9 mouse cellular contexts compared by ENCODE assay signal in the genomic region with DNA sequence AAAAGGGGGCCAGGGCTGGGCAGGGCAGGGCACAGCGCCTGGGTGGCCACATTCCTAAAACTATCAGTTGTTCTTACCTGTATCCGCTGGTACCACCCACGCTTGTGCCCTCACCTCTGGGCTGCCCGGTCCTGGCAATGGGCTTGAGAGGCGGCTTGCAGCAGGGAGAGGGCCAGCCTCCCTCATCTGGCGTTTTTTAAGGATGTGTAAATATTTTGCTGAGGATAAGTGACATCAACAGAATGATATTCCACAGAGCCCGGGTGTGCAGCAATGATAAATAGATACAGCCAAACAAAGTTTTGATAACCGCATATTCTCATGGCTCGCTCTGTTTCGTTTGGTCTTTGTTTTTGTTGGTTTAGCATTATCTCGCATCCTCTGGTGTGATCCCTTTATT. TPM values are rescaled to one million over a fixed set of nuclear protein-coding genes. Genes with fewer than 3 reads are reported as not detected.
A peak's percentile ranks its signal among the peaks of the same experiment; 100 is the strongest.
DNase-seq lines count a peak whose midpoint lies in the region; ATAC-seq and TF ChIP-seq lines count a peak whose summit lies in the region.
"Had no signal": no experiment of that assay in that cellular context is flagged by ENCODE, and none has a peak within 500 bp of the region (broad histone marks: within the 10 kb centered on the region; RNA-seq: fewer than 3 reads in every experiment).

No protein-coding gene starts in this region.

- H3K4me2 ChIP-seq in lung, embryonic 14.5 days = peak overlapping the region; percentile 80
- peak overlapping the region; percentile 70; the same call in 1 of the 2 replicates for H3K4me2 ChIP-seq in liver, postnatal 0 days (ENCODE audit: low read depth, low read length)
- peak overlapping the region; percentile 69 for H3K4me2 ChIP-seq in stomach, postnatal 0 days (replicated peaks; ENCODE audit: low read depth)

- no peak for TF ChIP-seq CTCF in lung, embryonic 14.5 days (IDR thresholded peaks at IDR 0.05; ENCODE audit: low read depth)
- no peak for TF ChIP-seq CTCF in liver, postnatal 0 days (IDR thresholded peaks at IDR 0.05; ENCODE audit: low read depth)
- no peak for TF ChIP-seq CTCF in stomach, postnatal 0 days (IDR thresholded peaks at IDR 0.05; ENCODE audit: low read depth)

- TF ChIP-seq EP300 in liver, postnatal 0 days (IDR thresholded peaks at IDR 0.05; ENCODE audit: low read depth) = no peak
- TF ChIP-seq EP300 in stomach, postnatal 0 days (optimal IDR thresholded peaks at IDR 0.05) = no peak

- peak overlapping the region; percentile 48 for H3K4me3 ChIP-seq in lung, embryonic 14.5 days (ENCODE audit: low read depth, low read length)
- H3K4me3 ChIP-seq in liver, postnatal 0 days (ENCODE audit: low read depth, low read length) = no peak overlapping the region
- peak overlapping the region; percentile 51 for H3K4me3 ChIP-seq in stomach, postnatal 0 days (ENCODE audit: low read depth, low read length)

- no peak overlapping the region for H3K27ac ChIP-seq in lung, embryonic 14.5 days (ENCODE audit: low read depth)
- H3K27ac ChIP-seq in liver, postnatal 0 days (ENCODE audit: low read depth) = no peak overlapping the region
- peak overlapping the region; percentile 24; the same call in 1 of the 2 replicates for H3K27ac ChIP-seq in stomach, postnatal 0 days (replicated peaks)
- H3K27ac ChIP-seq: liver, embryonic 15.5 days had no signal

- no peak overlapping the region for H3K9ac ChIP-seq in lung, embryonic 14.5 days
- H3K9ac ChIP-seq in liver, postnatal 0 days (replicated peaks) = no peak overlapping the region
- no peak overlapping the region; the same call in 1 of the 2 replicates for H3K9ac ChIP-seq in stomach, postnatal 0 days (ENCODE audit: low read length)
- H3K9ac ChIP-seq: liver, embryonic 15.5 days had no signal

- no peaks in the 10 kb centered on the region for H3K4me1 ChIP-seq in lung, embryonic 14.5 days (ENCODE audit: insufficient read depth)
- H3K4me1 ChIP-seq in liver, postnatal 0 days (ENCODE audit: insufficient read depth) = no peaks in the 10 kb centered on the region
- no peaks in the 10 kb centered on the region for H3K4me1 ChIP-seq in stomach, postnatal 0 days (replicated peaks; ENCODE audit: control insufficient read depth, insufficient read depth)
- H3K4me1 ChIP-seq: liver, embryonic 15.5 days had no signal

- H3K27me3 ChIP-seq in lung, embryonic 14.5 days (ENCODE audit: insufficient read depth, low read length) = peaks cover 18% of the 10 kb centered on the region
- peaks cover 34% of the 10 kb centered on the region for H3K27me3 ChIP-seq in liver, postnatal 0 days (ENCODE audit: insufficient read depth, low read length)
- no peaks in the 10 kb centered on the region for H3K27me3 ChIP-seq in stomach, postnatal 0 days (ENCODE audit: control insufficient read depth, insufficient read depth, low read length)

- H3K36me3 ChIP-seq in lung, embryonic 14.5 days (ENCODE audit: insufficient read depth) = no peaks in the 10 kb centered on the region
- H3K36me3 ChIP-seq in liver, postnatal 0 days (replicated peaks; ENCODE audit: insufficient read depth, low read length) = no peaks in the 10 kb centered on the region
- H3K36me3 ChIP-seq in stomach, postnatal 0 days (ENCODE audit: control insufficient read depth, insufficient read depth, low read length) = no peaks in the 10 kb centered on the region
- H3K36me3 ChIP-seq: liver, embryonic 15.5 days had no signal

- 18% methylated on average over 11 of the region's 11 CpGs for WGBS in lung, embryonic 14.5 days
- 31% methylated on average over 11 of the region's 11 CpGs for whole genome bisulfite sequencing in liver, postnatal 0 days (ENCODE audit: insufficient replicate concordance)
- WGBS in stomach, postnatal 0 days = 21% methylated on average over 11 of the region's 11 CpGs

- peak; percentile 30; the same call in 1 of the 2 replicates for ATAC-seq in lung, embryonic 14.5 days (ENCODE audit: insufficient read depth)
- ATAC-seq in liver, postnatal 0 days = no peak
- no peak for ATAC-seq in stomach, postnatal 0 days (ENCODE audit: low FRiP score, low TSS enrichment)

- peak; percentile 9 for DNase-seq in adrenal gland, postnatal 14 days
- DNase-seq in adrenal gland, postnatal 10 days = no peak
- peak; percentile 29 for DNase-seq in lung, embryonic 14.5 days
- no peak for DNase-seq in lung, postnatal 36 days
- no peak for DNase-seq in liver, postnatal 0 days
- no peak for DNase-seq in stomach, postnatal 0 days (ENCODE audit: low spot score)
- DNase-seq in testis, postnatal 10 days (ENCODE audit: low spot score) = no peak
- no peak for DNase-seq in testis, postnatal 14 days (ENCODE audit: low spot score)

- H3K9me3 ChIP-seq in lung, embryonic 14.5 days (ENCODE audit: low read depth, low read length) = no peaks in the 10 kb centered on the region
- H3K9me3 ChIP-seq in liver, postnatal 0 days (ENCODE audit: low read length) = no peaks in the 10 kb centered on the region
- H3K9me3 ChIP-seq in stomach, postnatal 0 days (ENCODE audit: control insufficient read depth, low read length) = no peaks in the 10 kb centered on the region
- H3K9me3 ChIP-seq: liver, embryonic 15.5 days had no signal

RNA-seq across cellular contexts. Expression of gene Rai2, which starts 1.7 kb away (rescaled TPM):
- 17.0 and 17.6 TPM in 2 replicates for total RNA-seq in adrenal gland, postnatal 14 days (2021)
- 10 to 100 TPM; 12.5 to 19.1 TPM for total RNA-seq in adrenal gland, postnatal 10 days (2021)
- polyA plus RNA-seq in lung, embryonic 14.5 days (2014; fragmentation: Nextera tagmentation; extraction: Ambion mirVana) = 2.8 and 3.3 TPM in 2 replicates
- polyA plus RNA-seq in liver, postnatal 0 days (2015; fragmentation: Nextera tagmentation; extraction: Ambion mirVana) = 0.62 and 0.71 TPM in 2 replicates
- polyA plus RNA-seq in stomach, postnatal 0 days (2015; fragmentation: Nextera tagmentation; extraction: Ambion mirVana) = 4.6 TPM in 2 replicates

Comparison
In these comparisons a context has a peak if more than half of its experiments do, and no peak if none do; other contexts are left out.
1. DNase-seq: peak in adrenal gland, postnatal 14 days (single experiment) and lung, embryonic 14.5 days (single experiment); none in adrenal gland, postnatal 10 days (single experiment), lung, postnatal 36 days (single experiment), liver, postnatal 0 days (single experiment), stomach, postnatal 0 days (single experiment), testis, postnatal 10 days (single experiment) and testis, postnatal 14 days (single experiment).
2. Peak in every context shown above with its lines, with median percentiles within 50 percentile points of each other: H3K4me2 ChIP-seq.